In the genomic region with DNA sequence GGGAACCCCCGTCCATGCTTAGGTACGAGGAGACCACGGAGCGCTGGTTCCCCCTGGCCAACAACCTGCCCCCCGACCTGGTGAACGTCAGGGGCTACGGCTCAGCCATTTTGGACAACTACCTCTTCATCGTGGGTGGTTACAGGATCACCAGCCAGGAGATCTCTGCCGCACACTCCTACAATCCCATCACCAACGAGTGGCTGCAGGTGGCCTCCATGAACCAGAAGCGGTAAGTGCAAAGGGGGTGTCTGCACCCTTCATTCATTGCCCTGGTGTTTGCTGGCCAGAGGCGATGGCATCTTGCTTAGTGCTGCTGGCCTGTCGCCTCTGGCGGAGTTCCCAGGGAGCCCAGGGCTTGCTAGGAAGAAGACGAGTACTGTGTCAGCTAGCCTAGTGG, we compare ENCODE assay signal across 8 mouse cellular contexts. TPM values are rescaled to one million over a fixed set of nuclear protein-coding genes. Genes with fewer than 3 reads are reported as not detected.
A peak's percentile ranks its signal among the peaks of the same experiment; 100 is the strongest.
DNase-seq lines count a peak whose midpoint lies in the region; ATAC-seq and TF ChIP-seq lines count a peak whose summit lies in the region.

No protein-coding gene starts in this region.

- peak overlapping the region; percentile 96 for H3K4me2 ChIP-seq in heart, embryonic 14.5 days (ENCODE audit: low read length)
- H3K4me2 ChIP-seq in kidney, postnatal 0 days (ENCODE audit: low read length): peak overlapping the region; percentile 99
- H3K4me2 ChIP-seq in liver, embryonic 14.5 days (ENCODE audit: low read depth): peak overlapping the region; percentile 78

- H3K9ac ChIP-seq in MEL (ENCODE audit: control insufficient read depth, low read depth, low read length, poor library complexity, severe bottlenecking): peak overlapping the region; percentile 90
- H3K9ac ChIP-seq in heart, embryonic 14.5 days (ENCODE audit: low read length): peak overlapping the region; percentile 88
- peak overlapping the region; percentile 79 for H3K9ac ChIP-seq in kidney, postnatal 0 days (ENCODE audit: low read depth, low read length)
- peak overlapping the region; percentile 64 for H3K9ac ChIP-seq in liver, embryonic 14.5 days (replicated peaks)

- TF ChIP-seq CTCF in MEL (IDR thresholded peaks at IDR 0.05 in 2 of 3, conservative IDR thresholded peaks at IDR 0.05 in 1 of 3; ENCODE audit: control insufficient read depth in 1 of 3, insufficient read depth in 1 of 3, low read depth in 2 of 3, low read length in 3 of 3, poor library complexity in 1 of 3, severe bottlenecking in 1 of 3): no peak
- TF ChIP-seq CTCF in kidney, postnatal 0 days (IDR thresholded peaks at IDR 0.05; ENCODE audit: low read depth): no peak
- TF ChIP-seq CTCF in liver, embryonic 14.5 days (IDR thresholded peaks at IDR 0.05; ENCODE audit: low read depth): no peak
- no peak for TF ChIP-seq CTCF in olfactory bulb, adult 2 months (IDR thresholded peaks at IDR 0.05; ENCODE audit: insufficient read depth, low read depth, low read length)

- peaks cover 7 to 22% of the 10 kb centered on the region in 2 experiments; a peak in 3 of 4 replicates for H3K4me1 ChIP-seq in MEL (ENCODE audit: control insufficient read depth in 1 of 2, insufficient read depth in 2 of 2, low read length in 2 of 2)
- peaks cover 10% of the 10 kb centered on the region for H3K4me1 ChIP-seq in brown adipose tissue, adult 24 weeks (ENCODE audit: control insufficient read depth, insufficient read depth, insufficient read length, low read length)
- H3K4me1 ChIP-seq in heart, embryonic 14.5 days (ENCODE audit: control insufficient read depth in 2 of 2, insufficient read depth in 2 of 2, low read length in 2 of 2): peaks cover 5 to 16% of the 10 kb centered on the region in 2 experiments; a peak in 3 of 4 replicates
- peaks cover 8% of the 10 kb centered on the region; the same call in 1 of the 2 replicates for H3K4me1 ChIP-seq in kidney, postnatal 0 days (replicated peaks; ENCODE audit: insufficient read depth, low read length)
- peaks cover 2 to 15% of the 10 kb centered on the region in 2 experiments; a peak in 2 of 4 replicates for H3K4me1 ChIP-seq in liver, embryonic 14.5 days (replicated peaks; ENCODE audit: control insufficient read depth in 2 of 2, insufficient read depth in 2 of 2, low read length in 1 of 2)
- H3K4me1 ChIP-seq in olfactory bulb, adult 2 months (ENCODE audit: control insufficient read depth, insufficient read depth, low read length): peaks cover 12% of the 10 kb centered on the region

- DNase-seq in MEL (ENCODE audit: low read depth, low spot score): peak; percentile 67
- DNase-seq in kidney, postnatal 0 days (ENCODE audit: low spot score): no peak
- no peak for DNase-seq in liver, embryonic 14.5 days (ENCODE audit: low read depth in 3 of 3, low spot score in 3 of 3)
- no peak for DNase-seq in T-cell, adult 2 months (ENCODE audit: low spot score)

- peak overlapping the region; percentile 60 for H3K27ac ChIP-seq in MEL (ENCODE audit: control insufficient read depth, low read depth, low read length)
- no peak overlapping the region for H3K27ac ChIP-seq in brown adipose tissue, adult 24 weeks (replicated peaks; ENCODE audit: low read depth, low read length)
- peak overlapping the region in 1 of 2 experiments; percentile 82; a peak in 1 of 4 replicates for H3K27ac ChIP-seq in heart, embryonic 14.5 days (replicated peaks in 1 of 2; ENCODE audit: control insufficient read depth in 1 of 2, insufficient read depth in 1 of 2, low read depth in 2 of 2, low read length in 2 of 2)
- H3K27ac ChIP-seq in kidney, postnatal 0 days: peak overlapping the region; percentile 83
- no peak overlapping the region for H3K27ac ChIP-seq in liver, embryonic 14.5 days
- peak overlapping the region; percentile 88; the same call in 1 of the 2 replicates for H3K27ac ChIP-seq in olfactory bulb, adult 2 months (ENCODE audit: insufficient read depth, low read depth, low read length)

- TF ChIP-seq POLR2A in MEL (IDR thresholded peaks at IDR 0.05; ENCODE audit: control insufficient read depth in 1 of 2, insufficient read depth in 1 of 2, low read depth in 1 of 2, low read length in 2 of 2, poor library complexity in 1 of 2): no peak
- no peak for TF ChIP-seq POLR2A in olfactory bulb, adult 2 months (IDR thresholded peaks at IDR 0.05; ENCODE audit: insufficient read depth, low read depth, low read length)

- no peaks in the 10 kb centered on the region for H3K9me3 ChIP-seq in MEL (replicated peaks; ENCODE audit: insufficient read depth, low read length)
- H3K9me3 ChIP-seq in heart, embryonic 14.5 days (ENCODE audit: control insufficient read depth, low read length): no peaks in the 10 kb centered on the region
- no peaks in the 10 kb centered on the region for H3K9me3 ChIP-seq in kidney, postnatal 0 days (replicated peaks; ENCODE audit: low read length)
- no peaks in the 10 kb centered on the region for H3K9me3 ChIP-seq in liver, embryonic 14.5 days (ENCODE audit: control insufficient read depth, low read length)

- WGBS in heart, embryonic 14.5 days: 1% methylated on average over 15 of the region's 15 CpGs
- WGBS in kidney, postnatal 0 days: 2% methylated on average over 15 of the region's 15 CpGs
- 1% methylated on average over 15 of the region's 15 CpGs for WGBS in liver, embryonic 14.5 days (ENCODE audit: insufficient replicate concordance)
- under 1% methylated on average over 15 of the region's 15 CpGs for WGBS in olfactory bulb, adult 2 months

- H3K79me2 ChIP-seq in MEL (ENCODE audit: control insufficient read depth, insufficient read depth, low read length, poor library complexity): peaks cover 44% of the 10 kb centered on the region

- TF ChIP-seq EP300 in MEL (IDR thresholded peaks at IDR 0.05; ENCODE audit: low read depth in 1 of 2, low read length in 2 of 2): no peak
- no peak for TF ChIP-seq EP300 in liver, embryonic 14.5 days (IDR thresholded peaks at IDR 0.05; ENCODE audit: low read depth)

- no peaks in the 10 kb centered on the region for H3K27me3 ChIP-seq in MEL (ENCODE audit: control insufficient read depth in 1 of 2, insufficient read depth in 2 of 2, low read length in 2 of 2)
- no peaks in the 10 kb centered on the region for H3K27me3 ChIP-seq in heart, embryonic 14.5 days (ENCODE audit: control insufficient read depth, insufficient read depth, low read length)
- no peaks in the 10 kb centered on the region for H3K27me3 ChIP-seq in kidney, postnatal 0 days (ENCODE audit: insufficient read depth, low read length)
- H3K27me3 ChIP-seq in liver, embryonic 14.5 days (ENCODE audit: control insufficient read depth, insufficient read depth, low read length): no peaks in the 10 kb centered on the region

- 0 out of 2 replicates have a peak, but pooled peaks have one; percentile 16 for ATAC-seq in erythroid progenitor cell, adult 5-6 weeks (replicated peaks; ENCODE audit: low FRiP score, poor library complexity, severe bottlenecking)
- no peak for ATAC-seq in heart, embryonic 14.5 days (ENCODE audit: insufficient number of reproducible peaks, insufficient read depth, low FRiP score, low read depth)
- ATAC-seq in kidney, postnatal 0 days (replicated peaks; ENCODE audit: low FRiP score, low read depth): no peak
- peak; percentile 1; the same call in 1 of the 2 replicates for ATAC-seq in liver, embryonic 14.5 days (ENCODE audit: insufficient read depth)

- H3K4me3 ChIP-seq in MEL (ENCODE audit: control insufficient read depth in 1 of 2, insufficient read depth in 1 of 2, low read depth in 2 of 2, low read length in 2 of 2): peak overlapping the region; percentile 69 to 77
- peak overlapping the region; percentile 85 for H3K4me3 ChIP-seq in brown adipose tissue, adult 24 weeks (ENCODE audit: insufficient read depth, low read depth, low read length)
- peak overlapping the region; percentile 75 to 82 for H3K4me3 ChIP-seq in heart, embryonic 14.5 days (ENCODE audit: control insufficient read depth in 1 of 2, insufficient read depth in 1 of 2, low read depth in 1 of 2, low read length in 2 of 2)
- peak overlapping the region; percentile 84 for H3K4me3 ChIP-seq in kidney, postnatal 0 days (replicated peaks; ENCODE audit: low read depth, low read length)
- H3K4me3 ChIP-seq in liver, embryonic 14.5 days (ENCODE audit: insufficient read depth in 1 of 2, low read depth in 2 of 2, low read length in 2 of 2): peak overlapping the region; percentile 61 to 68
- H3K4me3 ChIP-seq in olfactory bulb, adult 2 months (ENCODE audit: insufficient read depth, low read depth, low read length): peak overlapping the region; percentile 81

- no peak for TF ChIP-seq RAD21 in MEL (IDR thresholded peaks at IDR 0.05; ENCODE audit: low read depth, low read length)

- H3K36me3 ChIP-seq in MEL (ENCODE audit: control insufficient read depth in 1 of 2, insufficient read depth in 2 of 2, low read length in 2 of 2): peaks cover 10 to 22% of the 10 kb centered on the region in 2 experiments
- peaks cover 14% of the 10 kb centered on the region; the same call in 1 of the 2 replicates for H3K36me3 ChIP-seq in heart, embryonic 14.5 days (ENCODE audit: control insufficient read depth, insufficient read depth, low read length)
- H3K36me3 ChIP-seq in kidney, postnatal 0 days (ENCODE audit: insufficient read depth, low read length): no peaks in the 10 kb centered on the region
- H3K36me3 ChIP-seq in liver, embryonic 14.5 days (replicated peaks; ENCODE audit: control insufficient read depth, insufficient read depth, low read depth): no peaks in the 10 kb centered on the region; the same call in 1 of the 2 replicates

RNA-seq across cellular contexts. Expression of a gene that starts 1.0 kb away (rescaled TPM):
- 7.3 and 10.9 TPM in 2 replicates for total RNA-seq in MEL (2012; rRNA removed)
- 1 to 10 TPM in 1 of 2 experiments, not detected in 1; 8.2 TPM for polyA plus RNA-seq in MEL (2012; ENCODE audit: insufficient read depth in 1 of 2, insufficient read length in 2 of 2, low read depth in 1 of 2, low replicate concordance in 2 of 2, missing spikeins in 1 of 2)
- polyA plus RNA-seq in brown adipose tissue, adult 24 weeks (2012; ENCODE audit: insufficient read depth, insufficient read length, missing spikeins): 6.2 and 11.4 TPM in 2 replicates
- 1.8 and 2.1 TPM in 2 replicates for total RNA-seq in erythroid progenitor cell, adult 5-6 weeks (2015; ENCODE audit: low replicate concordance)
- total RNA-seq in erythroid progenitor cell, adult 5-6 weeks (2017; ENCODE audit: low replicate concordance): 0.30 and 0.64 TPM in 2 replicates
- 6.3 and 6.7 TPM in 2 replicates for polyA plus RNA-seq in heart, embryonic 14.5 days (2014; fragmentation: Nextera tagmentation; extraction: Ambion mirVana)
- polyA plus RNA-seq in kidney, postnatal 0 days (2015; fragmentation: Nextera tagmentation; extraction: Ambion mirVana): 5.7 and 6.0 TPM in 2 replicates
- 1.8 and 2.0 TPM in 2 replicates for polyA plus RNA-seq in liver, embryonic 14.5 days (2012; rRNA removed)
- 1.9 and 2.3 TPM in 2 replicates for polyA plus RNA-seq in liver, embryonic 14.5 days (2014; fragmentation: Nextera tagmentation; extraction: Ambion mirVana)
- polyA plus RNA-seq in olfactory bulb, adult 2 months (2012; ENCODE audit: insufficient read depth, insufficient read length, low replicate concordance, missing spikeins): not detected in 2 replicates

RNA-seq across cellular contexts. Expression of a gene that starts 5.3 kb away (rescaled TPM):
- not detected in 2 replicates for total RNA-seq in MEL (2012; rRNA removed)
- polyA plus RNA-seq in MEL (2012; ENCODE audit: insufficient read depth in 1 of 2, insufficient read length in 2 of 2, low read depth in 1 of 2, low replicate concordance in 2 of 2, missing spikeins in 1 of 2): under 1 TPM in 1 of 2 experiments, not detected in 1; 0.21 TPM
- polyA plus RNA-seq in brown adipose tissue, adult 24 weeks (2012; ENCODE audit: insufficient read depth, insufficient read length, missing spikeins): not detected in 2 replicates
- not detected in 2 replicates for total RNA-seq in erythroid progenitor cell, adult 5-6 weeks (2015; ENCODE audit: low replicate concordance)
- total RNA-seq in erythroid progenitor cell, adult 5-6 weeks (2017; ENCODE audit: low replicate concordance): not detected in 2 replicates
- polyA plus RNA-seq in heart, embryonic 14.5 days (2014; fragmentation: Nextera tagmentation; extraction: Ambion mirVana): 0.24 TPM in 2 replicates
- 3.7 and 4.3 TPM in 2 replicates for polyA plus RNA-seq in kidney, postnatal 0 days (2015; fragmentation: Nextera tagmentation; extraction: Ambion mirVana)
- not detected in 2 replicates for polyA plus RNA-seq in liver, embryonic 14.5 days (2012; rRNA removed)
- not detected in 2 replicates for polyA plus RNA-seq in liver, embryonic 14.5 days (2014; fragmentation: Nextera tagmentation; extraction: Ambion mirVana)
- not detected in 2 replicates for polyA plus RNA-seq in olfactory bulb, adult 2 months (2012; ENCODE audit: insufficient read depth, insufficient read length, low replicate concordance, missing spikeins)

RNA-seq across cellular contexts. Expression of a gene that starts 49.6 kb away (rescaled TPM):
- total RNA-seq in MEL (2012; rRNA removed): 97.0 and 99.0 TPM in 2 replicates
- 100 to 1,000 TPM in 1 of 2 experiments, not detected in 1; 148 TPM for polyA plus RNA-seq in MEL (2012; ENCODE audit: insufficient read depth in 1 of 2, insufficient read length in 2 of 2, low read depth in 1 of 2, low replicate concordance in 2 of 2, missing spikeins in 1 of 2)
- polyA plus RNA-seq in brown adipose tissue, adult 24 weeks (2012; ENCODE audit: insufficient read depth, insufficient read length, missing spikeins): 236 and 327 TPM in 2 replicates
- total RNA-seq in erythroid progenitor cell, adult 5-6 weeks (2015; ENCODE audit: low replicate concordance): 20.9 and 28.9 TPM in 2 replicates
- 23.0 and 50.0 TPM in 2 replicates for total RNA-seq in erythroid progenitor cell, adult 5-6 weeks (2017; ENCODE audit: low replicate concordance)
- polyA plus RNA-seq in heart, embryonic 14.5 days (2014; fragmentation: Nextera tagmentation; extraction: Ambion mirVana): 146 and 153 TPM in 2 replicates
- 132 and 139 TPM in 2 replicates for polyA plus RNA-seq in kidney, postnatal 0 days (2015; fragmentation: Nextera tagmentation; extraction: Ambion mirVana)
- polyA plus RNA-seq in liver, embryonic 14.5 days (2012; rRNA removed): 3.9 and 20.1 TPM in 2 replicates
- 60.9 and 61.4 TPM in 2 replicates for polyA plus RNA-seq in liver, embryonic 14.5 days (2014; fragmentation: Nextera tagmentation; extraction: Ambion mirVana)
- not detected in 2 replicates for polyA plus RNA-seq in olfactory bulb, adult 2 months (2012; ENCODE audit: insufficient read depth, insufficient read length, low replicate concordance, missing spikeins)

RNA-seq across cellular contexts. Expression of a gene that starts 59.8 kb away (rescaled TPM):
- 0.31 and 0.36 TPM in 2 replicates for total RNA-seq in MEL (2012; rRNA removed)
- polyA plus RNA-seq in MEL (2012; ENCODE audit: insufficient read depth in 1 of 2, insufficient read length in 2 of 2, low read depth in 1 of 2, low replicate concordance in 2 of 2, missing spikeins in 1 of 2): under 1 TPM in 1 of 2 experiments, not detected in 1; 0.43 TPM
- not detected in 2 replicates for polyA plus RNA-seq in brown adipose tissue, adult 24 weeks (2012; ENCODE audit: insufficient read depth, insufficient read length, missing spikeins)
- not detected in 2 replicates for total RNA-seq in erythroid progenitor cell, adult 5-6 weeks (2015; ENCODE audit: low replicate concordance)
- total RNA-seq in erythroid progenitor cell, adult 5-6 weeks (2017; ENCODE audit: low replicate concordance): not detected in 2 replicates
- polyA plus RNA-seq in heart, embryonic 14.5 days (2014; fragmentation: Nextera tagmentation; extraction: Ambion mirVana): 1.3 and 1.9 TPM in 2 replicates
- 0.70 and 0.84 TPM in 2 replicates for polyA plus RNA-seq in kidney, postnatal 0 days (2015; fragmentation: Nextera tagmentation; extraction: Ambion mirVana)
- 0.04 and 0.11 TPM in 2 replicates for polyA plus RNA-seq in liver, embryonic 14.5 days (2012; rRNA removed)
- polyA plus RNA-seq in liver, embryonic 14.5 days (2014; fragmentation: Nextera tagmentation; extraction: Ambion mirVana): 0.15 and 0.32 TPM in 2 replicates
- polyA plus RNA-seq in olfactory bulb, adult 2 months (2012; ENCODE audit: insufficient read depth, insufficient read length, low replicate concordance, missing spikeins): not detected in 2 replicates

Comparison
In these comparisons a context has a peak if more than half of its experiments do, and no peak if none do; other contexts are left out.
1. H3K27ac ChIP-seq: peak in MEL (single experiment), kidney, postnatal 0 days (single experiment) and olfactory bulb, adult 2 months (single experiment); none in brown adipose tissue, adult 24 weeks (single experiment) and liver, embryonic 14.5 days (single experiment).
2. ATAC-seq: peak in erythroid progenitor cell, adult 5-6 weeks (single experiment) and liver, embryonic 14.5 days (single experiment); none in heart, embryonic 14.5 days (single experiment) and kidney, postnatal 0 days (single experiment).
3. Peak in every context shown above with its lines, with median percentiles within 50 percentile points of each other: H3K4me3 ChIP-seq, H3K9ac ChIP-seq and H3K4me2 ChIP-seq.